Mouse (Mus musculus): ENCODE data around the gene Cpt1c. TPM values are rescaled to one million over a fixed set of nuclear protein-coding genes. Genes with fewer than 3 reads are reported as not detected.

The Cpt1c gene
- total and polyA plus RNA-seq, 2 experiments from 2014 or later, result 50.7 to 99.4 TPM

DNA sequence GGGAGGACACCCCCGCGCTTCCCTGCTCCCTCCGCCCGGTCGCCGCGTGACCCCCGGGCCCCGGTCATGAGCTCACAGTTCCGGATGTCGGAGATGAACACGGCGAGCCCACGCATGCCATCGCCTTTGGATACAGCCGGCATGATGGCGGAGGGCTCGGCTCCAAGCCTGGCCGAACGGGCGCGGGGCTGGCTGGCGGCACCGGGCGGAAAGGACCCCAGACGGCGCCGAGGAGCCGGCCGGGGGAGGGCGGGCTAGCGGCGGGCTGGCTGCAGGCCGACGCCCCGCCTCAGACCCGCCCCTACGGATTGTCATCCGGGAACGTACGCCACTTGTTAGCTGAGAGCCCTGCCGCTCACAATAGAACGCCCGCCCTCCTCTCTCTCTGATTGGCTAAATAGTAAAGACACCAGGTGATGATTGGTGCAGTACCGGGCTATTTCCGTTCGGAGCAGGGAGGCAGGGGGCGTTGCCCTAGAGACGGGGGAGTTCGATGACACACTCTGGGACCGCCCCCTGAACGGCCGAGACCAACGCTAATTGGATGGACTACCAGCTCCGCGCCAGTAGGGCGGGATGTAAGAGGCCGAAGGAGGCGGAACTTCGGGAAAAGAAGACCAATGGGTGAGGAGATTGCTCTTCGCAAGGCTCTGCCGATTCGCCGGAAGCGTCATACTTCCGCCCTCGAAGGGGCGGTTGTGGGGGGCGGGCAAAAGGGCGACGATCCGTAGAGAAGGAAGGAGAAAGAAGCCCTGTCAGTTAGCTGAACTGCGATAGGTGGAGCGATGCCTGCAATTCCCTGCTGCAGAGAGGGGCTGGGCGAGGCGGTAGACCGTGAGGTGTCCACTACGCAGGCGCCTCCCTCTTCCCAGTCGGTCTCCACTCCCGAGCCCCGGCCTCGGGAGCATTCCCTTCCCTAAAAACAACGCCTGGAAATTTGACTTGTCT, 45.2 kb downstream of the Cpt1c start, which contains the start of gene Ap2a1:
Ap2a1 (minus strand) TSS at position 293 of the 948 bp plus-strand sequence.
- H3K4me2 ChIP-seq (ENCODE audit: low read depth, low read length), result peak within 1 kb of the TSS; percentile 82
- peak within 1 kb of the TSS; percentile 92 for H3K27ac ChIP-seq
- ATAC-seq (peak; percentile 99), DNase-seq (ENCODE audit: low spot score) (peak; percentile 100)
- peak within 1 kb of the TSS; percentile 96 for H3K9ac ChIP-seq (replicated peaks; ENCODE audit: low read length)
- no peaks in the 10 kb centered on the region for H3K36me3 ChIP-seq (ENCODE audit: insufficient read depth, low read length)
- WGBS, result under 1% methylated on average over 83 of the region's 84 CpGs
- no peaks in the 10 kb centered on the region for H3K9me3 ChIP-seq (ENCODE audit: low read length)
- peaks cover 13% of the 10 kb centered on the region for H3K4me1 ChIP-seq (ENCODE audit: insufficient read depth, low read length)
- TF ChIP-seq CTCF (IDR thresholded peaks at IDR 0.05; ENCODE audit: low read depth), result peak; percentile 22
- H3K27me3 ChIP-seq (ENCODE audit: insufficient read depth, low read length), result no peaks in the 10 kb centered on the region
- H3K4me3 ChIP-seq (ENCODE audit: low read length), result peak within 1 kb of the TSS; percentile 92

DNA sequence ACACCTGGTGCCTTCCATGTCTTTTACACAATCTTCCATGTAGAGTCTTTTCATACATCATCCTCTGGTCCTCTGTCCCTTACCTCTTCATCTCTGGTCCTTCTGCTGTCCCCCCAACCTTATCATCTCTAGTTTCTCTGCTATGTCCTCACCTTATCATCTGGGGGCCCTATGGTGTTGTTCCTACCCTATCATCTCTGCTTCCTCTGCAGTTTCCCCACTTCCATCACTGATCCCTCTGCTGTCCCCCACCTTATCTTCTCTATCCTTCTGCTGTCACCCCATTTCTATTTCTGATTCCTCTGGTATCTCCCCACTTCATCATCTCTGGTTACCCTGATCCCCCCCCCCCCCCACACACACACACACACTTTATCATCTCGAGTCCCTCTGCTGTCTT, 46.1 kb downstream of the Cpt1c start:
- no peak for DNase-seq (ENCODE audit: low spot score)
- H3K9ac ChIP-seq (replicated peaks; ENCODE audit: low read length), result peak overlapping the region; percentile 96
- H3K4me1 ChIP-seq (ENCODE audit: insufficient read depth, low read length), result peaks cover 13% of the 10 kb centered on the region
- no peaks in the 10 kb centered on the region for H3K9me3 ChIP-seq (ENCODE audit: low read length)
- TF ChIP-seq CTCF (IDR thresholded peaks at IDR 0.05; ENCODE audit: low read depth), result no peak
- ATAC-seq, result no peak
- no peaks in the 10 kb centered on the region for H3K36me3 ChIP-seq (ENCODE audit: insufficient read depth, low read length)
- peak overlapping the region; percentile 92 for H3K4me3 ChIP-seq (ENCODE audit: low read length)
- WGBS, result 9% methylated on average over 1 of the region's 1 CpGs
- H3K4me2 ChIP-seq (ENCODE audit: low read depth, low read length), result peak overlapping the region; percentile 82
- no peaks in the 10 kb centered on the region for H3K27me3 ChIP-seq (ENCODE audit: insufficient read depth, low read length)
- peak overlapping the region; percentile 90; the same call in 1 of the 2 replicates for H3K27ac ChIP-seq

DNA sequence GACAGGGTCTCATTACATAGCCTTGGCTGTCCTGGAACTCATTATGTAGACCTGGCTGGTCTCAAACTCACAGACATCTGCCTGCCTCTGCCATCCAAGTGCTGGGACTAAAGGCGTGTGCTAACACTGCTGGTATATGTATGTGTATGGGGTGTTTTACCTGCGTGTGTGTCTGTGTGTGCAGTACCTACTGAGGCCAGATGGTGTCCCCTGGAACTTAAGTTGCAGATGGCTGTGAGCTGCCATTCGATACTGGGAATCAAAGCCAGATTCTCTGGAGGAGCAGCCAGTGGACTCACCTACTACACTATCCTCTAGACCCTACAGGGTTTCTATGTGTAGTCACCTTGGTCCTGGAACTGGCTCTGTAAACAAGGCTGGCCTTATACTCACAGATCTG, 49.2 kb downstream of the Cpt1c start:
- Histone ChIP-seq H3K4me2 (ENCODE audit: low read depth, low read length) (no peak overlapping the region), H3K36me3 (ENCODE audit: insufficient read depth, low read length) (peaks cover 13% of the 10 kb centered on the region; the same call in 1 of the 2 replicates), H3K4me3 (ENCODE audit: low read length) (no peak overlapping the region), H3K4me1 (ENCODE audit: insufficient read depth, low read length) (peaks cover 13% of the 10 kb centered on the region), H3K27me3 (ENCODE audit: insufficient read depth, low read length) (no peaks in the 10 kb centered on the region), H3K9ac (replicated peaks; ENCODE audit: low read length) (no peak overlapping the region), H3K9me3 (ENCODE audit: low read length) (no peaks in the 10 kb centered on the region), H3K27ac (no peak overlapping the region)
- WGBS, result 73% methylated on average over 3 of the region's 3 CpGs
- DNase-seq (ENCODE audit: low spot score) (peak; percentile 75), ATAC-seq (no peak)
- TF ChIP-seq CTCF (IDR thresholded peaks at IDR 0.05; ENCODE audit: low read depth), result peak; percentile 80

DNA sequence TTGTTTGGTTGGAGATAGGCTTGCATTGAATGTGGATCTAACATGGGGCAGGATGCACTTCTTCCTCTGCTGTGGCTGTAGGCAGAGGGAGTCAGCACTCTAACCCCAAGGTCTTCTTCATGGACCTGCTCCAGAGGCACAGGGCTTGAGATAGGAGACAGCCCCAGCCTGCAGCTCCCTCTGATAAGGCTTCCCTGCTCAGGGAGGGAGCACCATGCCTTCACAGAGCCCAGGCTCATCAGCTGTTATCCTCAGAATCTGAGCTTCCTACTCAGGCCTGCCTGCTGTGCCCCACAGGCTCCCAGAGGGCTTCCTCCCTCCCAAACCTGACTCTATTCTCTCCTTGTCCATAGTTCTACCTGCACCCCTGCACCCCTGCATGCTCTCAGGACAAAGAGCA, 52.1 kb downstream of the Cpt1c start:
- no peak overlapping the region for H3K9ac ChIP-seq (replicated peaks; ENCODE audit: low read length)
- no peak overlapping the region for H3K4me2 ChIP-seq (ENCODE audit: low read depth, low read length)
- no peaks in the 10 kb centered on the region for H3K9me3 ChIP-seq (ENCODE audit: low read length)
- TF ChIP-seq CTCF (IDR thresholded peaks at IDR 0.05; ENCODE audit: low read depth), result no peak
- no peak for ATAC-seq
- no peak for DNase-seq (ENCODE audit: low spot score)
- H3K36me3 ChIP-seq (ENCODE audit: insufficient read depth, low read length), result peaks cover 13% of the 10 kb centered on the region; the same call in 1 of the 2 replicates
- peaks cover 2% of the 10 kb centered on the region; the same call in 1 of the 2 replicates for H3K4me1 ChIP-seq (ENCODE audit: insufficient read depth, low read length)
- no peak overlapping the region for H3K27ac ChIP-seq
- no peaks in the 10 kb centered on the region for H3K27me3 ChIP-seq (ENCODE audit: insufficient read depth, low read length)
- no peak overlapping the region for H3K4me3 ChIP-seq (ENCODE audit: low read length)

DNA sequence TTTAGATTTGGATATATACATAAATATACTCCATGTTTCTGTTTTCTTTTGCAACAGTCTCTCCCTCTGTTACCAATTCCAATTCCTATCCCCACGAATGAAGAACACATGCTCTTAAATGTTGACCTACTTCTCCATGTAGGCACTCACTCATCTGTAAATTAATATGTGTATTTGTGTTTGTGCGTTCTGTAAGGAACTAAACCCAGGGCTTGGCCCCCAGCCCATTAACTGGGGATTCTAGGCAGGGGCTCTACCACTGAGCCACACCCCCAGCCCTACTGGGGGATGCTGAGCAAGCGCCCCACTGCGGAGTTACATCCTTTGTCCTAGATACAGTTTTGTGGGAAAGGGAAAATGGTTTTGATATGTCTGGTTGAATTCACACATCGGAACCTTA, 55.5 kb downstream of the Cpt1c start:
- H3K9ac ChIP-seq (replicated peaks; ENCODE audit: low read length), result no peak overlapping the region
- no peaks in the 10 kb centered on the region for H3K9me3 ChIP-seq (ENCODE audit: low read length)
- 73% methylated on average over 5 of the region's 5 CpGs for WGBS
- H3K27me3 ChIP-seq (ENCODE audit: insufficient read depth, low read length), result no peaks in the 10 kb centered on the region
- no peak overlapping the region for H3K4me3 ChIP-seq (ENCODE audit: low read length)
- H3K4me1 ChIP-seq (ENCODE audit: insufficient read depth, low read length), result no peaks in the 10 kb centered on the region
- no peak overlapping the region for H3K4me2 ChIP-seq (ENCODE audit: low read depth, low read length)
- TF ChIP-seq CTCF (IDR thresholded peaks at IDR 0.05; ENCODE audit: low read depth), result no peak
- H3K36me3 ChIP-seq (ENCODE audit: insufficient read depth, low read length), result peaks cover 20% of the 10 kb centered on the region; the same call in 1 of the 2 replicates
- no peak overlapping the region; the same call in 1 of the 2 replicates for H3K27ac ChIP-seq
- no peak for DNase-seq (ENCODE audit: low spot score)
- no peak for ATAC-seq

DNA sequence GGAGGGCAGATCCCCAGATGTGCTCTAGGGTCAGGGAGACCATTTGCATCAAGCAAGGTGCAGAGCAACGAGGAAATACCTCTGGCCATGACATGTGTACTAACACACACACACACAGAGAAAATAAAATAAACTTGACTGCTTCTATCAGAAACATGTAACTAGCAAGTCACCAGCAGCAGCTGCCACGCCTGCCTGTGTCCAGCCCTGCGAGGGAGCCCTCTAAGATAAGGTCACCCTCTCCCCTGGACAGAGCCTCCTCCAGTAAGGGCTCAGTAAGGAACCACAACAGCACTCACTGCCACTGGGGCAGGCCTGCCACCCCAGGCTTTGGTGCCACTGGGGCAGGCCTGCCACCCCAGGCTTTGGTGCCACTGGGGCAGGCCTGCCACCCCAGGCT, 56.4 kb downstream of the Cpt1c start:
- no peak overlapping the region for H3K4me3 ChIP-seq (ENCODE audit: low read length)
- ATAC-seq (no peak), DNase-seq (ENCODE audit: low spot score) (no peak)
- H3K27me3 ChIP-seq (ENCODE audit: insufficient read depth, low read length), result no peaks in the 10 kb centered on the region
- H3K9ac ChIP-seq (replicated peaks; ENCODE audit: low read length), result no peak overlapping the region
- no peak overlapping the region for H3K27ac ChIP-seq
- no peak for TF ChIP-seq CTCF (IDR thresholded peaks at IDR 0.05; ENCODE audit: low read depth)
- peaks cover 20% of the 10 kb centered on the region; the same call in 1 of the 2 replicates for H3K36me3 ChIP-seq (ENCODE audit: insufficient read depth, low read length)
- H3K4me1 ChIP-seq (ENCODE audit: insufficient read depth, low read length), result no peaks in the 10 kb centered on the region
- no peak overlapping the region for H3K4me2 ChIP-seq (ENCODE audit: low read depth, low read length)
- WGBS, result 88% methylated on average over 3 of the region's 3 CpGs
- H3K9me3 ChIP-seq (ENCODE audit: low read length), result no peaks in the 10 kb centered on the region

Data from hindbrain, postnatal 0 days (tissue).